Mouse (Mus musculus) lung, adult 2 months (tissue): ENCODE results near the gene Taf3.

Experiments
- CTCF ChIP-seq: fragments of 200-500 bp; IDR thresholded peaks from 2 replicates; pipeline ENCODE4 v1.5.1; 2011; ENCODE audit warnings: mild to moderate bottlenecking, low read length, control low read depth; ENCODE audit not compliant: insufficient read depth
- POLR2A ChIP-seq: fragments of 200-500 bp; IDR thresholded peaks from 2 replicates; pipeline ENCODE4 v1.6.1; 2011; ENCODE audit warnings: low read depth, mild to moderate bottlenecking, control low read depth, low read length, borderline replicate concordance; ENCODE audit errors: extremely low read depth

- TF ChIP-seq CTCF (no peak), POLR2A (no peak)
Measured at GRCm38 (mm10) chr2:9917602-9918001, 130.8 kb downstream of the Taf3 start.
